Mouse (Mus musculus): Measurements from ENCODE around the gene Naaladl2.

DNA sequence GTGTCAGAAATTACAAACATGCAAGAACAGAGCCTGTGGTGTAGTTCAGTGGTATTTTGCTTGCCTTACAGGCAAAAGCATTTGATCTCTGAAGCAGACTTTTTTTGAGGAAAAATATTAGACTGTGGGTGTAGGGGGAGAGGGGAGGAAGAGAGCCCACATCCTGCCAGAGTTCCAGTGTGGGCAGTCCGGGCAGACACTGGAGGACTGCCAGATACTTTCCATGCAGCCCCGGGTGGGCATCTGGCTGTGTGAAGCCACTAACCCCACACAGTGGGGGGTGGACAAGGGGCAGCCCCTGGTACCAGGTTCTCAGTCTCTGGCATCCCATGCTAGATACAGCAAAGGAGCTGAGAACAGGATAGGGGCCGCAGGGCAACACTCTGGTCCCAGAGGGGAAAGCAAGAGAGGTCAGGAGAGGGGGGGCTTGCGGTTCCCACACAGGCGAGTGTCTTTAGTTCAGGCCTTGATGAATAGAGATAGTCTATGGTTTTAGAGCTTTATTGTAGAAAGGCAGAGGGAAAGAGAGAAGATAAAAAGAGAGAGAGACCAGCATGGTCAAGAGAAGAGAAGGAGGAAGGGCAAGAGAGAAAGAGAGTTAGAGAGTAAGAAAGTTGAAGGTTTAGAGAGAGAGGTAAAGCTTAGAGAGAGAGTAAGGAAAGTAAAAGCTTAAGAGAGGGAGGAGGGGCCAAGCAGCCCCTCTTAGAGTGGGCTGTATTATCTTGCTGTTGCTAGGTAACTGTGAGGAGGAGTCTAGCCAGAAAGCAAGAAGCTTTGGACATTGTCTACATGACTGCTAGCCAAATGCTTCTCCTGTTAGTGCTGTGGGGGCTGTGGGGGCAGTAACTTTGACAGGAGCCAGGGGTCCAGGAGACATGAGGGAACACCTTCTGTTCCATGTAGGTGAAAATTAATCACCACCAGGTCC is 18.9 kb downstream of the Naaladl2 start:
- no peak for TF ChIP-seq CTCF (conservative IDR thresholded peaks at IDR 0.05; ENCODE audit: insufficient read depth, insufficient read length, low read depth, low read length)
- TF ChIP-seq POLR2A (IDR thresholded peaks at IDR 0.05; ENCODE audit: low read depth, low read length), result no peak

Data from kidney, adult 2 months (tissue).